Mouse (Mus musculus) liver, embryonic 11.5 days (tissue): ENCODE results near the gene Rasa3. TPM values are rescaled to one million over a fixed set of nuclear protein-coding genes. Genes with fewer than 3 reads are reported as not detected.

Source experiments
- ATAC-seq: fragments of 200-750 bp; cut with Nextera tagmentation; replicated peaks from 2 replicates; pipeline ENCODE4 v1.8.0; 2017; ENCODE audit warnings: moderate number of reproducible peaks, mild to moderate bottlenecking, moderate TSS enrichment, moderate library complexity; ENCODE audit not compliant: low FRiP score
- DNase-seq: peaks from one replicate; pipeline ENCODE4 v3.0.0-alpha.2; 2017; ENCODE audit warnings: low spot score
- H3K27ac ChIP-seq: fragments of 300-500 bp; sonication (generic); 2 replicates; pipeline ENCODE4 v1.5.1; 2014; ENCODE audit warnings: mild to moderate bottlenecking, low read depth, low read length, control low read depth
- H3K27me3 ChIP-seq: fragments of 300-500 bp; sonication (generic); replicated peaks from 2 replicates; pipeline ENCODE4 v1.6.1; 2014; ENCODE audit warnings: low read length, mixed read lengths; ENCODE audit not compliant: control insufficient read depth, insufficient read depth
- H3K36me3 ChIP-seq: fragments of 300-500 bp; sonication (generic); 2 replicates; pipeline ENCODE4 v1.6.1; 2014; ENCODE audit warnings: mild to moderate bottlenecking, low read length, moderate library complexity, mixed read lengths; ENCODE audit not compliant: control insufficient read depth, insufficient read depth
- H3K4me1 ChIP-seq: fragments of 300-500 bp; sonication (generic); replicated peaks from 2 replicates; pipeline ENCODE4 v1.6.1; 2014; ENCODE audit warnings: low read length, mixed read lengths; ENCODE audit not compliant: control insufficient read depth, insufficient read depth
- H3K4me2 ChIP-seq: fragments of 300-500 bp; sonication (generic); 2 replicates; pipeline ENCODE4 v1.6.1; 2014; ENCODE audit warnings: mild to moderate bottlenecking, control low read depth, moderate library complexity
- H3K4me3 ChIP-seq: fragments of 300-500 bp; sonication (generic); 2 replicates; pipeline ENCODE4 v1.5.1; 2014; ENCODE audit warnings: low read depth, low read length, control low read depth
- H3K9ac ChIP-seq: fragments of 300-500 bp; sonication (generic); 2 replicates; pipeline ENCODE4 v1.6.1; 2014; ENCODE audit warnings: low read depth, low read length, control low read depth
- H3K9me3 ChIP-seq: fragments of 300-500 bp; sonication (generic); 2 replicates; pipeline ENCODE4 v1.6.1; 2016; ENCODE audit warnings: low read length, inconsistent platforms, mixed read lengths; ENCODE audit not compliant: control insufficient read depth
- WGBS: fragments of 180-500 bp; shearing (Covaris S2); extraction: QIAGEN DNeasy Blood & Tissue Kit; methylation state at CpG from one replicate; pipeline ENCODE4 v1.1.7; 2014; 5-methylcytosine and 5-hydroxymethylcytosine counted together
- polyA plus RNA-seq: library from polyadenylated mRNA; unstranded; fragments of >200 nt; fragmentation: Nextera tagmentation; extraction: Ambion mirVana; gene quantifications from 2 replicates; pipeline ENCODE4 v1.2.1, GENCODE M21; 2014

The Rasa3 gene
- polyA plus RNA-seq, 1 experiment from 2014 or later: 37.2 TPM

GRCm38 (mm10) chr8:13699323-13699949 is 22.0 kb upstream of the Rasa3 start:
- peak; percentile 68; the same call in 1 of the 2 replicates for ATAC-seq
- H3K4me1 ChIP-seq: peaks cover 19% of the 10 kb centered on the region
- WGBS: 40% methylated on average over 5 of the region's 5 CpGs

GRCm38 (mm10) chr8:13698281-13698680 is 20.9 kb upstream of the Rasa3 start:
- Histone ChIP-seq H3K4me1 (peaks cover 19% of the 10 kb centered on the region), H3K9me3 (no peaks in the 10 kb centered on the region), H3K36me3 (no peaks in the 10 kb centered on the region), H3K9ac (no peak overlapping the region), H3K27me3 (no peaks in the 10 kb centered on the region), H3K27ac (no peak overlapping the region), H3K4me2 (no peak overlapping the region), H3K4me3 (no peak overlapping the region)
- 73% methylated on average over 3 of the region's 3 CpGs for WGBS
- no peak for DNase-seq
- ATAC-seq: no peak

More at GRCm38 (mm10) chr8:13699323-13699949, 22.0 kb upstream of the Rasa3 start:
- DNase-seq: no peak
- no peak overlapping the region for H3K4me2 ChIP-seq
- H3K27ac ChIP-seq: no peak overlapping the region
- no peak overlapping the region for H3K9ac ChIP-seq
- H3K4me3 ChIP-seq: no peak overlapping the region
- no peaks in the 10 kb centered on the region for H3K9me3 ChIP-seq
- no peaks in the 10 kb centered on the region for H3K27me3 ChIP-seq
- H3K36me3 ChIP-seq: no peaks in the 10 kb centered on the region

- H3K4me2 ChIP-seq: no peak overlapping the region
- no peaks in the 10 kb centered on the region for H3K9me3 ChIP-seq
- 72% methylated on average over 8 of the region's 8 CpGs for WGBS
- H3K4me3 ChIP-seq: no peak overlapping the region
- H3K9ac ChIP-seq: no peak overlapping the region
- H3K36me3 ChIP-seq: no peaks in the 10 kb centered on the region
- H3K27me3 ChIP-seq: no peaks in the 10 kb centered on the region
- H3K4me1 ChIP-seq: peaks cover 19% of the 10 kb centered on the region
- no peak overlapping the region for H3K27ac ChIP-seq
- ATAC-seq (no peak), DNase-seq (no peak)
These were observed 20.3 kb upstream of the Rasa3 start for GRCm38 (mm10) chr8:13697681-13698080.

- 76% methylated on average over 8 of the region's 8 CpGs for WGBS
These were observed 19.8 kb upstream of the Rasa3 start for GRCm38 (mm10) chr8:13697196-13697595.

GRCm38 (mm10) chr8:13696157-13696556 is 18.8 kb upstream of the Rasa3 start:
- no peak overlapping the region for H3K4me3 ChIP-seq
- ATAC-seq (no peak), DNase-seq (no peak)

More at GRCm38 (mm10) chr8:13697196-13697595, 19.8 kb upstream of the Rasa3 start:
- no peaks in the 10 kb centered on the region for H3K27me3 ChIP-seq
- H3K4me1 ChIP-seq: peaks cover 16% of the 10 kb centered on the region
- H3K4me3 ChIP-seq: no peak overlapping the region
- no peak overlapping the region for H3K27ac ChIP-seq
- ATAC-seq (no peak), DNase-seq (no peak)
- H3K9me3 ChIP-seq: no peaks in the 10 kb centered on the region
- H3K9ac ChIP-seq: no peak overlapping the region
- no peak overlapping the region for H3K4me2 ChIP-seq
- H3K36me3 ChIP-seq: no peaks in the 10 kb centered on the region

GRCm38 (mm10) chr8:13695203-13695867 is 17.9 kb upstream of the Rasa3 start:
- no peaks in the 10 kb centered on the region for H3K27me3 ChIP-seq
- DNase-seq (no peak), ATAC-seq (no peak)
- peaks cover 13% of the 10 kb centered on the region for H3K4me1 ChIP-seq
- WGBS: 85% methylated on average over 10 of the region's 10 CpGs
- H3K4me3 ChIP-seq: no peak overlapping the region
- no peak overlapping the region for H3K27ac ChIP-seq
- H3K36me3 ChIP-seq: no peaks in the 10 kb centered on the region
- H3K4me2 ChIP-seq: no peak overlapping the region
- H3K9ac ChIP-seq: no peak overlapping the region
- H3K9me3 ChIP-seq: no peaks in the 10 kb centered on the region

More at GRCm38 (mm10) chr8:13696157-13696556, 18.8 kb upstream of the Rasa3 start:
- Histone ChIP-seq H3K27ac (no peak overlapping the region), H3K9me3 (no peaks in the 10 kb centered on the region), H3K27me3 (no peaks in the 10 kb centered on the region), H3K36me3 (no peaks in the 10 kb centered on the region), H3K4me1 (peaks cover 16% of the 10 kb centered on the region), H3K9ac (no peak overlapping the region), H3K4me2 (no peak overlapping the region)
- 64% methylated on average over 4 of the region's 4 CpGs for WGBS

- ATAC-seq (no peak), DNase-seq (no peak)
- no peak overlapping the region for H3K27ac ChIP-seq
- H3K4me3 ChIP-seq: no peak overlapping the region
- no peaks in the 10 kb centered on the region for H3K9me3 ChIP-seq
- 67% methylated on average over 12 of the region's 12 CpGs for WGBS
- no peak overlapping the region for H3K4me2 ChIP-seq
- H3K36me3 ChIP-seq: no peaks in the 10 kb centered on the region
- H3K4me1 ChIP-seq: peaks cover 10% of the 10 kb centered on the region
- no peak overlapping the region for H3K9ac ChIP-seq
- H3K27me3 ChIP-seq: no peaks in the 10 kb centered on the region
These were observed 17.3 kb upstream of the Rasa3 start for GRCm38 (mm10) chr8:13694735-13695134.

- WGBS: 72% methylated on average over 10 of the region's 10 CpGs
- H3K36me3 ChIP-seq: no peaks in the 10 kb centered on the region
- H3K9ac ChIP-seq: no peak overlapping the region
- H3K4me2 ChIP-seq: no peak overlapping the region
- H3K27ac ChIP-seq: no peak overlapping the region
- DNase-seq (no peak), ATAC-seq (no peak)
- H3K4me3 ChIP-seq: no peak overlapping the region
- H3K9me3 ChIP-seq: no peaks in the 10 kb centered on the region
- no peaks in the 10 kb centered on the region for H3K4me1 ChIP-seq
- no peaks in the 10 kb centered on the region for H3K27me3 ChIP-seq
These were observed 15.1 kb upstream of the Rasa3 start for GRCm38 (mm10) chr8:13692302-13693066.
